Mouse (Mus musculus): ENCODE results near the gene Prkar2a. TPM values are rescaled to one million over a fixed set of nuclear protein-coding genes. Genes with fewer than 3 reads are reported as not detected.
"Not testable (repeated sequence)": the region's sequence is repeated elsewhere in the genome, so short reads cannot be mapped to it uniquely, and the experiment has no call there.

Prkar2a gene
- polyA plus RNA-seq, 1 experiment: 21.5 TPM

- Histone ChIP-seq H3K4me2 (ENCODE audit: low read depth) (no peak overlapping the region), H3K36me3 (ENCODE audit: control insufficient read depth, insufficient read depth) (no peaks in the 10 kb centered on the region), H3K4me3 (no peak overlapping the region), H3K27me3 (ENCODE audit: control insufficient read depth, insufficient read depth, insufficient read length) (no peaks in the 10 kb centered on the region), H3ac (ENCODE audit: control insufficient read depth, insufficient read length) (no peak overlapping the region), H3K79me2 (ENCODE audit: control insufficient read depth, insufficient read depth) (no peaks in the 10 kb centered on the region)
- TF ChIP-seq POLR2AphosphoS2 (IDR thresholded peaks at IDR 0.05; ENCODE audit: insufficient read length, low read depth) (no peak), REST (IDR thresholded peaks at IDR 0.05; ENCODE audit: insufficient read depth, insufficient read length) (no peak), MYOG (IDR thresholded peaks at IDR 0.05; ENCODE audit: control insufficient read depth in 1 of 3, insufficient read depth in 1 of 3, insufficient read length in 2 of 3, low read depth in 2 of 3) (no peak), SRF (IDR thresholded peaks at IDR 0.05; ENCODE audit: control insufficient read depth, insufficient read length, low read depth) (no peak), E2F4 (IDR thresholded peaks at IDR 0.05; ENCODE audit: insufficient read depth) (no peak), MYOD1 (IDR thresholded peaks at IDR 0.05; ENCODE audit: control insufficient read depth in 1 of 3, insufficient read length in 2 of 3, low read depth in 2 of 3) (no peak), CEBPB (IDR thresholded peaks at IDR 0.05; ENCODE audit: insufficient read depth, poor library complexity, severe bottlenecking) (no peak), POLR2A (IDR thresholded peaks at IDR 0.05; ENCODE audit: insufficient read length, low read depth) (no peak)
Observed at GRCm38 (mm10) chr9:108654566-108655464, 34.3 kb upstream of the Prkar2a start.

- not testable (repeated sequence) for H3ac ChIP-seq (ENCODE audit: control insufficient read depth, insufficient read length); H3K79me2 ChIP-seq (ENCODE audit: control insufficient read depth, insufficient read depth); H3K4me2 ChIP-seq (ENCODE audit: low read depth); H3K27me3 ChIP-seq (ENCODE audit: control insufficient read depth, insufficient read depth, insufficient read length); H3K4me3 ChIP-seq; H3K36me3 ChIP-seq (ENCODE audit: control insufficient read depth, insufficient read depth)
Observed at GRCm38 (mm10) chr9:108655865-108656264, 33.2 kb upstream of the Prkar2a start.

GRCm38 (mm10) chr9:108661677-108662612, 27.2 kb upstream of the Prkar2a start, which contains the start of gene Slc25a20:
Gene Slc25a20 (plus strand): TSS chr9:108662088.
- peak within 1 kb of the TSS; percentile 1 for H3ac ChIP-seq (ENCODE audit: control insufficient read depth, insufficient read length)
- no peaks in the 10 kb centered on the region for H3K27me3 ChIP-seq (ENCODE audit: control insufficient read depth, insufficient read depth, insufficient read length)
- H3K36me3 ChIP-seq (ENCODE audit: control insufficient read depth, insufficient read depth): no peaks in the 10 kb centered on the region
- H3K4me2 ChIP-seq (ENCODE audit: low read depth): peak within 1 kb of the TSS; percentile 86
- TF ChIP-seq USF1 (IDR thresholded peaks at IDR 0.05; ENCODE audit: low read depth): no peak
- no peak for TF ChIP-seq REST (IDR thresholded peaks at IDR 0.05; ENCODE audit: insufficient read depth, insufficient read length)
- TF ChIP-seq POLR2A (IDR thresholded peaks at IDR 0.05; ENCODE audit: insufficient read length, low read depth): peak; percentile 18
- peak within 1 kb of the TSS; percentile 38 for H3K4me3 ChIP-seq
- no peaks in the 10 kb centered on the region for H3K79me2 ChIP-seq (ENCODE audit: control insufficient read depth, insufficient read depth)

- no peaks in the 10 kb centered on the region for H3K36me3 ChIP-seq (ENCODE audit: control insufficient read depth, insufficient read depth)
- TF ChIP-seq POLR2AphosphoS2 (IDR thresholded peaks at IDR 0.05; ENCODE audit: insufficient read length, low read depth): no peak
- TF ChIP-seq E2F4 (IDR thresholded peaks at IDR 0.05; ENCODE audit: insufficient read depth): no peak
- TF ChIP-seq CEBPB (IDR thresholded peaks at IDR 0.05; ENCODE audit: insufficient read depth, poor library complexity, severe bottlenecking): no peak
- TF ChIP-seq TCF3 (IDR thresholded peaks at IDR 0.05; ENCODE audit: insufficient read length, low read depth): no peak
- no peak for TF ChIP-seq USF1 (IDR thresholded peaks at IDR 0.05; ENCODE audit: low read depth)
- no peak for TF ChIP-seq TCF12 (IDR thresholded peaks at IDR 0.05; ENCODE audit: insufficient read depth, poor library complexity, severe bottlenecking)
- TF ChIP-seq REST (IDR thresholded peaks at IDR 0.05; ENCODE audit: insufficient read depth, insufficient read length): no peak
- no peak for TF ChIP-seq POLR2A (IDR thresholded peaks at IDR 0.05; ENCODE audit: insufficient read length, low read depth)
- H3K4me3 ChIP-seq: peak overlapping the region; percentile 38
- H3K27me3 ChIP-seq (ENCODE audit: control insufficient read depth, insufficient read depth, insufficient read length): no peaks in the 10 kb centered on the region
- H3ac ChIP-seq (ENCODE audit: control insufficient read depth, insufficient read length): no peak overlapping the region
- no peaks in the 10 kb centered on the region for H3K79me2 ChIP-seq (ENCODE audit: control insufficient read depth, insufficient read depth)
- peak overlapping the region; percentile 86 for H3K4me2 ChIP-seq (ENCODE audit: low read depth)
Observed at GRCm38 (mm10) chr9:108662660-108663059, 26.5 kb upstream of the Prkar2a start.

GRCm38 (mm10) chr9:108669875-108670274, 19.2 kb upstream of the Prkar2a start:
- Histone ChIP-seq H3K36me3 (ENCODE audit: control insufficient read depth, insufficient read depth) (no peaks in the 10 kb centered on the region), H3ac (ENCODE audit: control insufficient read depth, insufficient read length) (no peak overlapping the region), H3K4me2 (ENCODE audit: low read depth) (no peak overlapping the region), H3K4me3 (no peak overlapping the region), H3K27me3 (ENCODE audit: control insufficient read depth, insufficient read depth, insufficient read length) (no peaks in the 10 kb centered on the region), H3K79me2 (ENCODE audit: control insufficient read depth, insufficient read depth) (no peaks in the 10 kb centered on the region)
- TF ChIP-seq MYOD1 (IDR thresholded peaks at IDR 0.05; ENCODE audit: control insufficient read depth in 1 of 3, insufficient read length in 2 of 3, low read depth in 2 of 3): no peak
- no peak for TF ChIP-seq POLR2AphosphoS2 (IDR thresholded peaks at IDR 0.05; ENCODE audit: insufficient read length, low read depth)
- TF ChIP-seq SRF (IDR thresholded peaks at IDR 0.05; ENCODE audit: control insufficient read depth, insufficient read length, low read depth): no peak
- no peak for TF ChIP-seq POLR2A (IDR thresholded peaks at IDR 0.05; ENCODE audit: insufficient read length, low read depth)
- TF ChIP-seq USF1 (IDR thresholded peaks at IDR 0.05; ENCODE audit: low read depth): no peak
- TF ChIP-seq CEBPB (IDR thresholded peaks at IDR 0.05; ENCODE audit: insufficient read depth, poor library complexity, severe bottlenecking): no peak
- no peak for TF ChIP-seq E2F4 (IDR thresholded peaks at IDR 0.05; ENCODE audit: insufficient read depth)
- no peak for TF ChIP-seq TCF3 (IDR thresholded peaks at IDR 0.05; ENCODE audit: insufficient read length, low read depth)
- no peak for TF ChIP-seq REST (IDR thresholded peaks at IDR 0.05; ENCODE audit: insufficient read depth, insufficient read length)
- no peak for TF ChIP-seq MYOG (IDR thresholded peaks at IDR 0.05; ENCODE audit: control insufficient read depth in 1 of 3, insufficient read depth in 1 of 3, insufficient read length in 2 of 3, low read depth in 2 of 3)
- no peak for TF ChIP-seq MAX (IDR thresholded peaks at IDR 0.05; ENCODE audit: low read depth)
- TF ChIP-seq TCF12 (IDR thresholded peaks at IDR 0.05; ENCODE audit: insufficient read depth, poor library complexity, severe bottlenecking): no peak
